Mouse (Mus musculus): ENCODE data around the gene Trabd2b.

- TF ChIP-seq ZNF384 (IDR thresholded peaks at IDR 0.05; ENCODE audit: low read depth, low read length) (no peak), ZC3H11A (IDR thresholded peaks at IDR 0.05; ENCODE audit: borderline replicate concordance, low read depth, low read length) (no peak), CHD2 (IDR thresholded peaks at IDR 0.05; ENCODE audit: low read depth, low read length) (no peak), MAFK (IDR thresholded peaks at IDR 0.05; ENCODE audit: insufficient read depth, low read depth, low read length) (no peak)
Measured at GRCm38 (mm10) chr4:114492157-114492556, 85.6 kb downstream of the Trabd2b start.

Data from ES-E14 (cell line).